Mouse (Mus musculus) left cerebral cortex, adult 9 months (tissue): ENCODE results near the gene Tnnc1.

Experiments
- DNase-seq, 2 experiments: peaks; one replicate each; pipeline ENCODE4 v3.0.0; 2022; ENCODE audit warnings: low spot score in 2 of 2

Tnnc1 gene

DNA sequence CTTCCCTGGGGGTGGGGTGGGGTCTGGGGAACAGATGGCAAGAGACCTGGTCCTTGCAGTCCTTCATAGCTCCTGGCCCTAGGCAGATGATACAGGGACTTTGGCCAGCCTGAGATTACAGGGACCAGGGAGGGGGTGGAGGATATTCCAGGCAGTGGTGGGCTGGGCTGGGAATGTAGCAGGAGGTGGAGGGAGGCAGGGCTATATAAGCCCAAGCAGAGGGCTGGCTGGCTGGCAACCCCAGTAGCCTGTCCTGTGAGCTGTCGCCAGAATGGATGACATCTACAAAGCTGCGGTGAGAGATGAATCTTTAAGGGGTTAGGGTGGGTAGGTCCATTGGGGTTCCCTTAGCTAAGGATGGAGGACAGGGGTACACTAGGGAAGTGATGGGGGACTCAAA is at the start of gene Tnnc1:
Tnnc1 (plus strand) TSS at position 229 of the 400 bp plus-strand sequence.
- no peak for DNase-seq

- no peak for DNase-seq
Measured at GRCm38 (mm10) chr14:31160196-31161150, 47.6 kb upstream of the Tnnc1 start.

DNA sequence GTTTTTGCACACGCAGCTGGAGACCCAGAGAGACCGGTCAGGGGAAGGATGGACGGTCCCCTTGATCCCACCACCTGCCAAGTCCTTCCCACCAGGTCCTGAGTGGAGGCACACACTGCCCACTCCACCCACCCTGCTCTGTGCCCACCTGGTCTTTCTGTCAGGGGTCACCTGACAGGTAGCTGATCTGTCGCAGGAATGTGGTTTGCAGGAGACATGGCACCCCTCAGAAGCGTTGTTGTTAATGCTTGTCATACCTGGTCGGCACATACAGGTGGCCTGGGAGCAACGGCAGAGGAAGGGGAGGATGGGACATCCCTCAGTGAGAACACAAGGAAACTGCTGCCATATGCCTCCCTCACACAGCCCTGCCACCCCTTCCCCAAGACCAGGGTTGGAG is 46.9 kb upstream of the Tnnc1 start:
- no peak for DNase-seq

- DNase-seq: no peak
Measured at GRCm38 (mm10) chr14:31161638-31162037, 46.5 kb upstream of the Tnnc1 start.

- DNase-seq: no peak
Measured at GRCm38 (mm10) chr14:31164067-31164466, 44.0 kb upstream of the Tnnc1 start.

GRCm38 (mm10) chr14:31165010-31165409 is 43.1 kb upstream of the Tnnc1 start:
- no peak for DNase-seq

GRCm38 (mm10) chr14:31165458-31165857 is 42.7 kb upstream of the Tnnc1 start:
- DNase-seq: no peak

GRCm38 (mm10) chr14:31165991-31166630 is 42.0 kb upstream of the Tnnc1 start:
- no peak for DNase-seq

GRCm38 (mm10) chr14:31166827-31167226 is 41.3 kb upstream of the Tnnc1 start:
- no peak for DNase-seq

- DNase-seq: no peak
Measured at GRCm38 (mm10) chr14:31168425-31168824, 39.7 kb upstream of the Tnnc1 start, which contains the start of gene Stab1. Gene Stab1, minus strand, starts transcription at chr14:31168641.

GRCm38 (mm10) chr14:31169508-31169907 is 38.6 kb upstream of the Tnnc1 start:
- no peak for DNase-seq

DNA sequence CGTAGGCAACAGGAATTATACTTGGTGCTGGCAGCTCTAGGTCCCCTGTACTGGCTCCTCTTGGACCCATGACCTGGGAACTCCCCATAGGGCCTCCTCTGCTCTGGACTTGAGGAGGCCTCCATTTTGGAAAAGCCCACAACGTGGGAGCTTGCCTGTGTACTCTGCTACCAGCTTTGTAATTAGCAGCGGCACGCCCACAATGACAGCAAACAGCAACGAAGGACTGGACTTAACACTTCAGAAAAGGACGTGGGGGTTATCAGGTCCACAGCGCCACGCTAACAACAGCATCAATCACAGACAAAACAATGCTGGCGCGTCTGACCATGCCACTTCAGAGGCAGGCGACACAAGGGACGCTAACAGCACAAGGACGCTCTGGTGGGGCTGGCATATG is 37.1 kb upstream of the Tnnc1 start:
- no peak for DNase-seq

DNA sequence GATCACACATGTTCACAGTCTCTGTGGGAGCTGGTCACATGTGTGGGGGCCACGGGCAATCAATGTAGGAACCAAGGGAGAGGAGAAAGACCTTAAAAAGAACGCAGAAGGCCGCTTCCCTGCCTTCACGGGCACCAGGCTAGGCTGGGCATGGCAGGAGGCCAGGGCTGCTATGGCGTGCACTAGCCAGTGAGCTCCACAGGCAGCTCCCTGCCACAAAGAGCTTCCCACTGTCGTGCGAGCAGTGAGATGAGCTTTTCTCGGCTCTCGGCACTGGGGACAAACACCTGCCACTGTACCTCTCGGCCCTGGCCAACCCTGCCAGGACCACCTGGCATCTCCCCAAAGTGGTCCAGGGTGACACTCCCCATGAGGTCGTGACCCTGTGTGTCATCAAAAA is 36.7 kb upstream of the Tnnc1 start:
- DNase-seq: no peak

DNA sequence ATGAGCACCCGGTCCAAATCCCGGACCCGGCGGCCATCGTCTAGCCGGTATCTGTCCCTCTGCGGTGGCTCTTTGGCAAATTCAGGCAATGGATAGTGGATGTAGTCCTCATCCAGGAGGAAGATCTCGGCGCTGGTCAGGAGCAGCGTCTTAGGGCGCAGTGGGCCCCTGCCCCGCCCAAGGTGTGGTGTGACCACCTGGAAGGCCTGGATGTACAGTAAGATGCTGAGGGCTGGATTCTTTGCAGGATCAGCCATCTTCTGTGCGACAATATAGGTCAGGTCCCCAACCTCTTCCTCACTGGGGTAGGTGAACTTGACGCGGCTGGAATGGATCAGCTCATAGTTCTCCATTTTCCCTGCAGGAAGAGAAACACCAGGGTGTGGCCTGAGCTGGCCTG is 36.3 kb upstream of the Tnnc1 start:
- no peak for DNase-seq

- DNase-seq: no peak
Measured at GRCm38 (mm10) chr14:31172781-31173455, 35.2 kb upstream of the Tnnc1 start.

DNA sequence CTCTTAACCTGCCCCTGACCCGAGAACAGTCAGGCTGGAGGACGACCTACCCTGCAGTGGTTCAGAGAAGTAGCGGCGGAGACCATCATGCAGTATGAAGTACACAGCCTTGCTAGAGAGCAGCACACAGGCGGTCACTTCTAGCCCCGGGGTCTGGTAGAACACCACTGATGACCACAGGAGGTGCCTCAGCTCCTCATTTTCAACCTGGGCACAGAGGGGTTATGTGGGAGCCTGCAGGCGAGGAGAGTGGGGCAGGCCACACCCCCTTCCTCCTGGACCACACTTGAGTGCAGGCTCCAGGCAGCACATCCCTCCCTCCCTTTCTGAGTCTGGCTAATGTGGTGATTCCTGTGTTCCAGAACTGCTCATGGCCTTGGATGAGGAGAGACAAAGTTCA is 34.6 kb upstream of the Tnnc1 start:
- DNase-seq: no peak

DNA sequence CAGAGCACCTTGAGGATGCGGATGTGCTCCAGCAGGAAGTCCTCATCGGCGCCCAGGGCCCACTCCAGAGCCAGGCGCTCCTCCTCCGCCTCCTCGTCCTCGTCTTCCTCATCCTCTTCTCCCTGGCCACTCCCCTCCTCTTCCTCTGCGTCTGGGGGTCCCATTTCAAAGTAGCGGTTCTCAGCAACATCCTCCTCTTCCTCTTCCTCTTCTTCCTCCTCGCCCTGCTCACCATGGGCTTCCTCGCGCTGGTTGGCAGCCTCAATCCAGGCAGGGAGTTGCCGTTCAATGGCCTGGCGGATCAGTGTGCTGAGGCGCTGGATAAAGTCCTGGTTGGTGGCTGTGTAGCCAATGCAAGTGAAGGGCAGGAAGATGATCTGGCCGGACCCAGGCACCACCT is 30.8 kb upstream of the Tnnc1 start:
- no peak for DNase-seq

DNA sequence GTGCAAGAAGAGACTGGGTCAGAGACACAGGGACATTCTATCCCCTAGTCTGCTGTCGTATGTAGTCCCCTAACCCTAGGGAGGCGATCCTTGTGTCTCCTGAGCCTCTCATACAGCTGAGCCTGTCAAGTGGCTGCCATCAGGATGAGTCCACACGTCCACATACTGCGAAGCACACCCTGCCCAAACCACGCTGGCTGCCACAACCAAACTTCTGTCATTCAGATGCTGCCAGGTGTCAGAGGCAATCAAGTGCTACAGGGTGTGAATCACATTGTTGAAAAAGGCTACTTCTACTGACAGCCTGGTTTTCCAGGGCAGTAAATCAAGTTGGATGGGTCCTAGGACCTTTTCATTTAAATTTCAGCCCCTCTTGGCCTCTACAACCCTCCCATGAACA is 30.4 kb upstream of the Tnnc1 start:
- DNase-seq: no peak

DNA sequence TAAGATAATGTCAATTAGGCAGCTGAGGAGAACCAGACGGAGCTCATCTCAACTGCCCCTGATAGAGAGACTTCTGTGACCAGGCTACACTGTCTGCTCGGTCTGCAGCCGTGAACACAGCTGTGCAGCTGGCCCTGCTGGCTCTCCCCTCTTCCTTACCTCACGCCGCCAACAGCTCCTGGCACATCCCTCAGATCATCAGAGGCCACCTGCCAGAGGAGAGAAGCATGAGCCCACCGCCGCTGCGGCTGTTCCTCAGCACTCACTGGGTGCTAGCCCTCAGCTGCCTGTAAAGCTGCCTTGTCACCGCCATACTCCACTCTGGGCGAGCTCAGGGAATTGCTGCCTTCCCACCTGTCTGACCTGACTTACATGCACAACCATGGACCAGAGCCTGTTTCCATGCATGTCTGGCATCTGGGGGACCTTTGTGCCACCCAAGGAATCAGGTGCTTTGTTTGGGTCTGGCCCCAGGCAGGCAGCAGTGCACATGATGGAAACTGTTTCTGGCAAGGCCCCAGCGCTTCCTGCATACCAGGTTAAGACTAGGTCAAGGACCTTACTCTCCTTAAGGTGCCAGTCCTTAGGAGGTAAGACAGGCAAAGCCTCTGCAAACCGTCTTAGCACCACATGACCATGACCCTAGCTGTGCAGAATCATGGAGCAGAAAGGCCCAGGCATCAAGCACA is 28.3 kb upstream of the Tnnc1 start:
- DNase-seq: no peak

DNA sequence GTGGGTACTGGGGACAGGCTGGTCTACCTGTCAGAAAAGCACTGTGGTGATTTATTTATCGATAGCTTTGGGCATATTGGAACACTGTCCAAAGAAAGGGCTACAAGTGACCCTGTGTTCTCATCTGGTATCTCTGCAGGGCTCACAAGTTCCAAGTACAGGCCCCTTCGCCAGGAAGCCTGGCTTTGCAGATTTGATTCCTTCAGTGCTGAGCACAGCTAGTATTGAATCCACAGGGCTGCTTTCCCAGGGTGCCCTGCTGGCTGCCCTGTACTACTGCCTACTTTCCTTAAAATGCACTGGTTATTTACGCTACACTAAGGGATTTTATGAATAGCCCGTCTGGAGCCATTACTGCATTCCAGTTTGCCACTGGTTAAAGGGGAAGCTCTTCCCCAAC is 26.6 kb upstream of the Tnnc1 start:
- DNase-seq: no peak

- DNase-seq: no peak
Measured at GRCm38 (mm10) chr14:31182786-31183290, 25.3 kb upstream of the Tnnc1 start.

DNA sequence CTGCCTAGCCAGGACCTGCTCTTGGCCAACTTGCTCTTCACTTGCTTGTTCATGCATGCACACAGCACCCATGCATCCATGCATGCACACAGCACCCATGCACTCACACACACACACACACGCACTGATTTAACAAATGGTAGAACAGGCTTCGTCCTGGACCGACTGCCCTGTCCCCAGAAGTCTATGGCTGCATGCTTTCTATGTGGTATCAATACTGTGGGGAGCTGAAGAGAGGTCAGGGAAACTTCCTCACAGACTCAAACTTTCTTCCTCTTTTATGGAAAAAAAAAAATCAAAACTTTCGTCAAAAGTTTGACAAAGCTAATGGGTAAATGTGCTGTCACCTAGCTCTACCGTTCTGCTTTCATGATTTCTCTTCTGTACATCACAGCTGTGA is 24.6 kb upstream of the Tnnc1 start:
- DNase-seq: no peak
